Mouse (Mus musculus) liver, adult 2 months (tissue): ENCODE data around the gene Il12rb2.

Experiments used
- CTCF ChIP-seq: fragments of 200-500 bp; IDR thresholded peaks from 2 replicates; pipeline ENCODE4 v1.5.1; 2011; ENCODE audit warnings: low read depth, low read length, control low read depth
- POLR2A ChIP-seq: fragments of 200-500 bp; IDR thresholded peaks from 2 replicates; pipeline ENCODE4 v1.6.1; 2011; ENCODE audit warnings: low read length, control low read depth; ENCODE audit not compliant: insufficient read depth; ENCODE audit errors: extremely low read depth

- TF ChIP-seq CTCF, result no peak
- TF ChIP-seq POLR2A, result no peak
These were observed 93.1 kb downstream of the Il12rb2 start for GRCm38 (mm10) chr6:67282897-67283296.
